Mouse (Mus musculus): ENCODE data around the gene Rpusd3. TPM values are rescaled to one million over a fixed set of nuclear protein-coding genes. Genes with fewer than 3 reads are reported as not detected.

Gene Rpusd3
- total RNA-seq, 4 experiments from 2014 or later, result 5.9 to 12.8 (median 6.8) TPM

- no peak for DNase-seq (ENCODE audit: low spot score in 2 of 2)
These were observed 11.7 kb upstream of the Rpusd3 start for GRCm38 (mm10) chr6:113430846-113431245.

GRCm38 (mm10) chr6:113429965-113430364 is 10.8 kb upstream of the Rpusd3 start:
- no peak for DNase-seq (ENCODE audit: low spot score in 2 of 2)

- DNase-seq (ENCODE audit: low spot score in 2 of 2), result no peak
These were observed 8.9 kb upstream of the Rpusd3 start for GRCm38 (mm10) chr6:113428006-113428405.

- no peak for DNase-seq (ENCODE audit: low spot score in 2 of 2)
These were observed 8.3 kb upstream of the Rpusd3 start for GRCm38 (mm10) chr6:113427397-113427796.

GRCm38 (mm10) chr6:113426696-113427095 is 7.6 kb upstream of the Rpusd3 start:
- no peak for DNase-seq (ENCODE audit: low spot score in 2 of 2)

- no peak for DNase-seq (ENCODE audit: low spot score in 2 of 2)
These were observed 5.0 kb upstream of the Rpusd3 start for GRCm38 (mm10) chr6:113424187-113424586.

GRCm38 (mm10) chr6:113423000-113423399 is 3.9 kb upstream of the Rpusd3 start:
- no peak for DNase-seq (ENCODE audit: low spot score in 2 of 2)

GRCm38 (mm10) chr6:113418441-113419198 is 520 bp downstream of the Rpusd3 start:
- DNase-seq (ENCODE audit: low spot score in 2 of 2), result no peak

- no peak for DNase-seq (ENCODE audit: low spot score in 2 of 2)
These were observed 2.7 kb downstream of the Rpusd3 start for GRCm38 (mm10) chr6:113416416-113416815.

GRCm38 (mm10) chr6:113410001-113410400 is 9.1 kb downstream of the Rpusd3 start:
- DNase-seq (ENCODE audit: low spot score in 2 of 2), result no peak

GRCm38 (mm10) chr6:113406683-113407082 is 12.5 kb downstream of the Rpusd3 start:
- no peak for DNase-seq (ENCODE audit: low spot score in 2 of 2)

- no peak for DNase-seq (ENCODE audit: low spot score in 2 of 2)
These were observed 13.7 kb downstream of the Rpusd3 start for GRCm38 (mm10) chr6:113405483-113405882.

- DNase-seq (ENCODE audit: low spot score in 2 of 2), result no peak
These were observed 14.3 kb downstream of the Rpusd3 start for GRCm38 (mm10) chr6:113404649-113405448.

GRCm38 (mm10) chr6:113402094-113402493 is 17.0 kb downstream of the Rpusd3 start:
- peak in 1 of 2 experiments; percentile 45 for DNase-seq (ENCODE audit: low spot score in 2 of 2)

- DNase-seq (ENCODE audit: low spot score in 2 of 2), result no peak
These were observed 22.7 kb downstream of the Rpusd3 start for GRCm38 (mm10) chr6:113396270-113397030.

- no peak for DNase-seq (ENCODE audit: low spot score in 2 of 2)
These were observed 23.6 kb downstream of the Rpusd3 start for GRCm38 (mm10) chr6:113395501-113395900.

- DNase-seq (ENCODE audit: low spot score in 2 of 2), result no peak
These were observed 24.3 kb downstream of the Rpusd3 start for GRCm38 (mm10) chr6:113394811-113395210.

- DNase-seq (ENCODE audit: low spot score in 2 of 2), result no peak
These were observed 25.2 kb downstream of the Rpusd3 start for GRCm38 (mm10) chr6:113393951-113394350.

- DNase-seq (ENCODE audit: low spot score in 2 of 2), result no peak
These were observed 26.6 kb downstream of the Rpusd3 start for GRCm38 (mm10) chr6:113392387-113393071.

GRCm38 (mm10) chr6:113392015-113392386 is 27.1 kb downstream of the Rpusd3 start:
- DNase-seq (ENCODE audit: low spot score in 2 of 2), result no peak

- DNase-seq (ENCODE audit: low spot score in 2 of 2), result no peak
These were observed 28.4 kb downstream of the Rpusd3 start for GRCm38 (mm10) chr6:113390715-113391114.
